Mouse (Mus musculus) midbrain, embryonic 14.5 days (tissue): ENCODE measurements around the gene Slc1a2. TPM values are rescaled to one million over a fixed set of nuclear protein-coding genes. Genes with fewer than 3 reads are reported as not detected.
A peak's percentile ranks its signal among the peaks of the same experiment; 100 is the strongest.

Source experiments
- ATAC-seq: fragments of 200-750 bp; cut with Nextera tagmentation; 2 replicates; pipeline ENCODE4 v1.8.0; 2017; ENCODE audit warnings: moderate number of reproducible peaks, moderate library complexity; ENCODE audit not compliant: low FRiP score, low TSS enrichment
- DNase-seq: peaks from one replicate; pipeline ENCODE4 v3.0.0-alpha.2; 2015
- H3K27ac ChIP-seq: fragments of 300-500 bp; sonication (generic); replicated peaks from 2 replicates; pipeline ENCODE4 v1.5.1; 2014; ENCODE audit warnings: mild to moderate bottlenecking, low read depth, low read length, moderate library complexity
- H3K27me3 ChIP-seq: fragments of 300-500 bp; sonication (generic); 2 replicates; pipeline ENCODE4 v1.6.1; 2014; ENCODE audit warnings: low read length, control low read depth, mixed read lengths; ENCODE audit not compliant: control insufficient read depth, insufficient read depth
- H3K36me3 ChIP-seq: fragments of 300-500 bp; sonication (generic); 2 replicates; pipeline ENCODE4 v1.6.1; 2014; ENCODE audit warnings: low read length, control low read depth; ENCODE audit not compliant: control insufficient read depth, insufficient read depth
- H3K4me1 ChIP-seq: fragments of 300-500 bp; sonication (generic); 2 replicates; pipeline ENCODE4 v1.6.1; 2014; ENCODE audit warnings: mild to moderate bottlenecking, antibody characterized with exemption, low read length, control low read depth; ENCODE audit not compliant: control insufficient read depth, insufficient read depth
- H3K4me2 ChIP-seq: fragments of 300-500 bp; sonication (generic); 2 replicates; pipeline ENCODE4 v1.6.1; 2014; ENCODE audit warnings: mild to moderate bottlenecking, low read length, moderate library complexity
- H3K4me3 ChIP-seq: fragments of 300-500 bp; sonication (generic); replicated peaks from 2 replicates; pipeline ENCODE4 v1.5.1; 2014; ENCODE audit warnings: low read depth, low read length
- H3K9ac ChIP-seq: fragments of 300-500 bp; sonication (generic); replicated peaks from 2 replicates; pipeline ENCODE4 v1.6.1; 2014; ENCODE audit warnings: mild to moderate bottlenecking, low read length, moderate library complexity
- H3K9me3 ChIP-seq: fragments of 300-500 bp; sonication (generic); 2 replicates; pipeline ENCODE4 v1.6.1; 2016; ENCODE audit warnings: low read length, control low read depth, mixed read lengths; ENCODE audit not compliant: control insufficient read depth
- WGBS: fragments of 180-500 bp; shearing (Covaris S2); extraction: QIAGEN DNeasy Blood & Tissue Kit; methylation state at CpG from one replicate; pipeline ENCODE4 v1.1.7; 2014; 5-methylcytosine and 5-hydroxymethylcytosine counted together
- polyA plus RNA-seq: library from polyadenylated mRNA; unstranded; fragments of >200 nt; fragmentation: Nextera tagmentation; extraction: Ambion mirVana; gene quantifications from 2 replicates; pipeline ENCODE4 v1.2.1, GENCODE M21; 2014

Slc1a2 gene
- polyA plus RNA-seq, 1 experiment from 2014 or later: 24.0 TPM

GRCm38 (mm10) chr2:102792804-102793203 is 134.3 kb downstream of the Slc1a2 start:
- Histone ChIP-seq H3K4me3 (no peak overlapping the region), H3K27ac (no peak overlapping the region), H3K27me3 (no peaks in the 10 kb centered on the region), H3K4me1 (no peaks in the 10 kb centered on the region), H3K36me3 (no peaks in the 10 kb centered on the region), H3K9ac (no peak overlapping the region), H3K4me2 (no peak overlapping the region), H3K9me3 (no peaks in the 10 kb centered on the region)
- DNase-seq (no peak), ATAC-seq (no peak)
- 90% methylated on average over 6 of the region's 6 CpGs for WGBS

- 94% methylated on average over 3 of the region's 3 CpGs for WGBS
- no peaks in the 10 kb centered on the region for H3K9me3 ChIP-seq
- no peaks in the 10 kb centered on the region for H3K4me1 ChIP-seq
- H3K4me3 ChIP-seq: no peak overlapping the region
- ATAC-seq (no peak), DNase-seq (no peak)
- H3K9ac ChIP-seq: no peak overlapping the region
- H3K36me3 ChIP-seq: no peaks in the 10 kb centered on the region
- H3K4me2 ChIP-seq: no peak overlapping the region
- no peaks in the 10 kb centered on the region for H3K27me3 ChIP-seq
- H3K27ac ChIP-seq: no peak overlapping the region
Observed at GRCm38 (mm10) chr2:102795034-102795433, 136.6 kb downstream of the Slc1a2 start.

GRCm38 (mm10) chr2:102798149-102798548 is 139.7 kb downstream of the Slc1a2 start:
- no peak for ATAC-seq
- 82% methylated on average over 2 of the region's 2 CpGs for WGBS
- no peak overlapping the region for H3K9ac ChIP-seq

GRCm38 (mm10) chr2:102801899-102802298 is 143.4 kb downstream of the Slc1a2 start:
- Histone ChIP-seq H3K4me3 (no peak overlapping the region), H3K9me3 (no peaks in the 10 kb centered on the region), H3K36me3 (no peaks in the 10 kb centered on the region), H3K27me3 (no peaks in the 10 kb centered on the region), H3K4me1 (no peaks in the 10 kb centered on the region), H3K4me2 (no peak overlapping the region), H3K9ac (no peak overlapping the region), H3K27ac (no peak overlapping the region)
- ATAC-seq (no peak), DNase-seq (no peak)
- 88% methylated on average over 1 of the region's 1 CpGs for WGBS

More at GRCm38 (mm10) chr2:102798149-102798548, 139.7 kb downstream of the Slc1a2 start:
- Histone ChIP-seq H3K4me3 (no peak overlapping the region), H3K27me3 (no peaks in the 10 kb centered on the region), H3K9me3 (no peaks in the 10 kb centered on the region), H3K4me1 (no peaks in the 10 kb centered on the region), H3K27ac (no peak overlapping the region), H3K4me2 (no peak overlapping the region), H3K36me3 (no peaks in the 10 kb centered on the region)
- DNase-seq: no peak

- ATAC-seq (no peak), DNase-seq (peak; percentile 74)
- H3K27ac ChIP-seq: no peak overlapping the region
- no peak overlapping the region for H3K4me2 ChIP-seq
- WGBS: 47% methylated on average over 2 of the region's 2 CpGs
- no peaks in the 10 kb centered on the region for H3K9me3 ChIP-seq
- H3K27me3 ChIP-seq: no peaks in the 10 kb centered on the region
- H3K9ac ChIP-seq: no peak overlapping the region
- H3K4me3 ChIP-seq: no peak overlapping the region
- H3K4me1 ChIP-seq: no peaks in the 10 kb centered on the region
- H3K36me3 ChIP-seq: no peaks in the 10 kb centered on the region
Observed at GRCm38 (mm10) chr2:102804109-102804508, 145.7 kb downstream of the Slc1a2 start.

GRCm38 (mm10) chr2:102805283-102805682 is 146.8 kb downstream of the Slc1a2 start:
- Histone ChIP-seq H3K27me3 (no peaks in the 10 kb centered on the region), H3K27ac (no peak overlapping the region), H3K4me3 (no peak overlapping the region), H3K9me3 (no peaks in the 10 kb centered on the region), H3K9ac (no peak overlapping the region), H3K36me3 (no peaks in the 10 kb centered on the region), H3K4me2 (no peak overlapping the region), H3K4me1 (no peaks in the 10 kb centered on the region)
- 84% methylated on average over 6 of the region's 6 CpGs for WGBS
- ATAC-seq (no peak), DNase-seq (no peak)

GRCm38 (mm10) chr2:102805761-102806496 is 147.5 kb downstream of the Slc1a2 start:
- H3K27me3 ChIP-seq: no peaks in the 10 kb centered on the region
- H3K4me2 ChIP-seq: no peak overlapping the region
- H3K9ac ChIP-seq: no peak overlapping the region
- ATAC-seq (no peak), DNase-seq (no peak)
- H3K4me3 ChIP-seq: no peak overlapping the region
- no peak overlapping the region for H3K27ac ChIP-seq
- WGBS: 90% methylated on average over 4 of the region's 4 CpGs
- H3K9me3 ChIP-seq: no peaks in the 10 kb centered on the region
- H3K4me1 ChIP-seq: no peaks in the 10 kb centered on the region
- H3K36me3 ChIP-seq: no peaks in the 10 kb centered on the region

- H3K27me3 ChIP-seq: no peaks in the 10 kb centered on the region
- DNase-seq (no peak), ATAC-seq (no peak)
- no peak overlapping the region for H3K4me2 ChIP-seq
- H3K4me1 ChIP-seq: no peaks in the 10 kb centered on the region
- WGBS: 86% methylated on average over 3 of the region's 3 CpGs
- H3K9ac ChIP-seq: no peak overlapping the region
- H3K4me3 ChIP-seq: no peak overlapping the region
- H3K27ac ChIP-seq: no peak overlapping the region
- H3K36me3 ChIP-seq: no peaks in the 10 kb centered on the region
- H3K9me3 ChIP-seq: no peaks in the 10 kb centered on the region
Observed at GRCm38 (mm10) chr2:102807633-102808032, 149.2 kb downstream of the Slc1a2 start.

- WGBS: 86% methylated on average over 1 of the region's 1 CpGs
- Histone ChIP-seq H3K27ac (no peak overlapping the region), H3K4me2 (no peak overlapping the region), H3K36me3 (no peaks in the 10 kb centered on the region), H3K9ac (no peak overlapping the region), H3K27me3 (no peaks in the 10 kb centered on the region), H3K9me3 (no peaks in the 10 kb centered on the region), H3K4me3 (no peak overlapping the region), H3K4me1 (no peaks in the 10 kb centered on the region)
- ATAC-seq (no peak), DNase-seq (no peak)
Observed at GRCm38 (mm10) chr2:102809436-102809835, 151.0 kb downstream of the Slc1a2 start.
